Mouse (Mus musculus) spleen, adult 2 months (tissue): ENCODE measurements at regions not wholly inside any gene's neighbourhood (a gene's known extent, or its start where the extent isn't known, plus 50 kb on each side); places are given as distances from the start of the nearest gene placed in this dataset.
"Not testable (repeated sequence)": the region's sequence is repeated elsewhere in the genome, so short reads cannot be mapped to it uniquely, and the experiment has no call there.

Source experiments
- CTCF ChIP-seq: fragments of 200-500 bp; IDR thresholded peaks from 2 replicates; pipeline ENCODE4 v1.5.1; 2011; ENCODE audit warnings: mild to moderate bottlenecking, inconsistent platforms; ENCODE audit not compliant: insufficient read depth, insufficient read length, insufficient replicate concordance; ENCODE audit errors: extremely low read depth
- POLR2A ChIP-seq: fragments of 200-500 bp; IDR thresholded peaks from 2 replicates; pipeline ENCODE4 v1.6.1; 2011; ENCODE audit warnings: low read depth, low read length, inconsistent platforms

DNA sequence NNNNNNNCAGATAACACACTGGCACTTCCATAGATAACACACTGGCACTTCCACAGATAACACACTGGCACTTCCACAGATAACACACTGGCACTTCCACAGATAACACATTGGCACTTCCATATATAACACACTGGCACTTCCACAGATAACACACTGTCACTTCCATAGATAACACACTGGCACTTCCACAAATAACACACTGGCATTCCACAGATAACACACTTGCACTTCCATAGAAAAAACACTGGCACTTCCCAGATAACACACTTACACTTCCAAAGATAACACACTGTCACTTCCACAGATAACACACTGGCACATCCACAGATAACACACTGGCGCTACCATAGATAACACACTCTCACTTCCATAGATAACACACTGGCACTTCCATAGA is 105.7 kb upstream of the Afdn start:
- not testable (repeated sequence) for TF ChIP-seq CTCF, POLR2A
